Mouse (Mus musculus) myocyte (in vitro differentiated cells): ENCODE results near the gene Gm20431. TPM values are rescaled to one million over a fixed set of nuclear protein-coding genes. Genes with fewer than 3 reads are reported as not detected.

Experiments
- H3K27me3 ChIP-seq: one replicate; pipeline ENCODE4 v1.6.1; 2011; ENCODE audit not compliant: control insufficient read depth, insufficient read depth, insufficient read length
- H3K36me3 ChIP-seq: one replicate; pipeline ENCODE4 v1.6.1; 2011; ENCODE audit not compliant: control insufficient read depth, insufficient read depth
- H3K4me2 ChIP-seq: one replicate; pipeline ENCODE4 v1.6.1; 2011; ENCODE audit warnings: low read depth, control low read depth
- H3K4me3 ChIP-seq: one replicate; pipeline ENCODE4 v1.5.1; 2011; ENCODE audit warnings: mild to moderate bottlenecking, control low read depth, moderate library complexity
- H3K79me2 ChIP-seq: one replicate; pipeline ENCODE4 v1.6.1; 2011; ENCODE audit not compliant: control insufficient read depth, insufficient read depth
- H3ac ChIP-seq: one replicate; pipeline ENCODE4 v1.6.1; 2011; ENCODE audit not compliant: control insufficient read depth, insufficient read length
- CEBPB ChIP-seq: IDR thresholded peaks from 2 replicates; pipeline ENCODE4 v1.6.1; 2011; ENCODE audit warnings: mild to moderate bottlenecking, moderate library complexity; ENCODE audit not compliant: poor library complexity, insufficient read depth, severe bottlenecking
- E2F4 ChIP-seq: IDR thresholded peaks from one replicate; pipeline ENCODE4 v1.6.1; 2011; ENCODE audit warnings: mild to moderate bottlenecking, control low read depth, moderate library complexity; ENCODE audit not compliant: insufficient read depth
- MAX ChIP-seq: IDR thresholded peaks from one replicate; pipeline ENCODE4 v1.6.1; 2011; ENCODE audit warnings: low read depth, mild to moderate bottlenecking, control low read depth
- MYOD1 ChIP-seq, 3 experiments: IDR thresholded peaks; one replicate each; pipeline ENCODE4 v1.6.1; 2011; ENCODE audit warnings: control low read depth in 2 of 3, low read depth in 2 of 3, mild to moderate bottlenecking in 2 of 3, moderate library complexity in 1 of 3; ENCODE audit not compliant: insufficient read length in 2 of 3, control insufficient read depth in 1 of 3
- MYOG ChIP-seq, 3 experiments: IDR thresholded peaks; one replicate each; pipeline ENCODE4 v1.6.1; 2011; ENCODE audit warnings: control low read depth in 2 of 3, low read depth in 2 of 3, mild to moderate bottlenecking in 2 of 3; ENCODE audit not compliant: insufficient read length in 2 of 3, control insufficient read depth in 1 of 3, insufficient read depth in 1 of 3
- POLR2A ChIP-seq: IDR thresholded peaks from one replicate; pipeline ENCODE4 v1.6.1; 2011; ENCODE audit warnings: low read depth, mild to moderate bottlenecking, control low read depth, moderate library complexity; ENCODE audit not compliant: insufficient read length
- POLR2AphosphoS2 ChIP-seq: IDR thresholded peaks from one replicate; pipeline ENCODE4 v1.6.1; 2011; ENCODE audit warnings: low read depth, control low read depth; ENCODE audit not compliant: insufficient read length
- REST ChIP-seq: IDR thresholded peaks from one replicate; pipeline ENCODE4 v1.6.1; 2011; ENCODE audit warnings: mild to moderate bottlenecking, control low read depth, moderate library complexity; ENCODE audit not compliant: insufficient read depth, insufficient read length
- SRF ChIP-seq: IDR thresholded peaks from one replicate; pipeline ENCODE4 v1.6.1; 2011; ENCODE audit warnings: low read depth; ENCODE audit not compliant: control insufficient read depth, insufficient read length
- TCF12 ChIP-seq: IDR thresholded peaks from one replicate; pipeline ENCODE4 v1.6.1; 2011; ENCODE audit warnings: mild to moderate bottlenecking, control low read depth; ENCODE audit not compliant: poor library complexity, insufficient read depth, severe bottlenecking
- TCF3 ChIP-seq: IDR thresholded peaks from one replicate; pipeline ENCODE4 v1.6.1; 2011; ENCODE audit warnings: low read depth, control low read depth; ENCODE audit not compliant: insufficient read length
- USF1 ChIP-seq: IDR thresholded peaks from one replicate; pipeline ENCODE4 v1.6.1; 2011; ENCODE audit warnings: low read depth, mild to moderate bottlenecking, control low read depth, moderate library complexity
- polyA plus RNA-seq: library from polyadenylated mRNA; unstranded; fragments of >200 nt; fragmentation: generic; extraction: Trizol; gene quantifications from one replicate; pipeline ENCODE4 v1.2.1, GENCODE M21; 2012; ENCODE audit warnings: missing spikeins

Gene Gm20431
- polyA plus RNA-seq, 1 experiment: 9.2 TPM

DNA sequence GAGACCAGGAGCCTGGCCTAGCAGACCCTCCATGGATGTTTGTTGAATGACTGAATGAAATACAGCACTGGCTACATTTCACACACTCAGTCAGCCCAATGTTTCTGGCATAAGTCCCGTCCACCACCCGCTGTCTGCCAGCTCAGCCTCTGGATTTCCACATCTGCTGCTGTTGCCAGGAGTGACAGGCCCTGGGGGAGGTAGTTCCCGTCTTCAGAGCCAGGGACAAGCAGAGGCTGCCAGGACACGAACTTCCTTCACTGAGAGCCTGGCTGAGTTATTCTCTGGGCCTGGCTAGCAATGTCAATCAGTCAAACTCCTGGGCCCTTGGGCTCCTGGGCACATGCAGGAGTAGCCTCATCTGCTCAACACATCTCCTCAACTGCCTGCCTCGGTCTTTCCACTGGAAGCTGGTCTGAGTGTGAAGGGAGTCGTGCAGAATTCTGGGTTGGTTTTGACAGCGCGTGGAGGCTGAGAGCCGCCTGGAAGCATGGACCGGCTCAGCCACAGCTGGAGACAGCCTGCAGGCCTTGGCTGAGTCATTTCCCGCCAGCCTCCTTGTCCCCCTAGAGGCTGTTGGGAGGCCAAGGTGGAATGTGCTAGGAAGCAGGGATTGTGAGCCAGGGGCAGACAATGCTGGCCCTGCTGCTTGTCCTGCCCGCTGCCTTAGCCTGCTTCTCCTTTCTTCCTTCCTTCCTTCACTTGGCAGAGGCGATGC, 91.2 kb downstream of the Gm20431 start:
- no peaks in the 10 kb centered on the region for H3K79me2 ChIP-seq
- H3K27me3 ChIP-seq: no peaks in the 10 kb centered on the region
- TF ChIP-seq POLR2A (no peak), E2F4 (peak; percentile 44), USF1 (no peak), REST (no peak), TCF3 (no peak), POLR2AphosphoS2 (no peak), SRF (no peak), MAX (no peak), MYOG (IDR thresholded peaks at IDR 0.05; ENCODE audit: control insufficient read depth in 1 of 3, insufficient read depth in 1 of 3, insufficient read length in 2 of 3, low read depth in 2 of 3) (peak in 1 of 3 experiments; percentile 17), MYOD1 (IDR thresholded peaks at IDR 0.05; ENCODE audit: control insufficient read depth in 1 of 3, insufficient read length in 2 of 3, low read depth in 2 of 3) (peak in 2 of 3 experiments; percentile 46 to 67), TCF12 (no peak), CEBPB (peak; percentile 78; the same call in 1 of the 2 replicates)
- no peak overlapping the region for H3ac ChIP-seq
- H3K4me3 ChIP-seq: no peak overlapping the region
- peak overlapping the region; percentile 84 for H3K4me2 ChIP-seq
- no peaks in the 10 kb centered on the region for H3K36me3 ChIP-seq

DNA sequence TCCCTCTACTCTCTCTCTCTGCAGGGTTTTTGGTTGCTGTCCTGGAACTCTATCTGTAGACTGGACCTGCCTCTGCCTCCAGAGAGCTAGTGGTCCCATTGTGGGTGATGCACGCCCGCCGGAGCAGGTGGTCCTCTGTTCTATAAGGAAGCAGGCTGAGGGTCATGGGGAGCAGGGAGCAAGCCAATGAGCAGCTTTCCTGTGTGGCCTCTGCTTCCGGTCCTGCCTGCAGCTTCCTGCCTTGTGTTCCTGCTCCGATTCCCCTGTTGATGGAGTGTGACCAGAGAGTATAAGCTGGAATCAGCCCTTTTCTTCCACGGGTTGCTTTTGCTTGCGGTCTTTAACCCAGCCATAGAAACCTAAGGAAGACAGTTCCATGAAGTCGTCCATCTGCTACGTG, 93.2 kb downstream of the Gm20431 start:
- Histone ChIP-seq H3K36me3 (no peaks in the 10 kb centered on the region), H3K4me3 (no peak overlapping the region), H3K27me3 (no peaks in the 10 kb centered on the region), H3K4me2 (no peak overlapping the region), H3K79me2 (no peaks in the 10 kb centered on the region), H3ac (no peak overlapping the region)
- no peak for TF ChIP-seq TCF3
- TF ChIP-seq MAX: no peak
- TF ChIP-seq POLR2AphosphoS2: no peak
- TF ChIP-seq REST: no peak

DNA sequence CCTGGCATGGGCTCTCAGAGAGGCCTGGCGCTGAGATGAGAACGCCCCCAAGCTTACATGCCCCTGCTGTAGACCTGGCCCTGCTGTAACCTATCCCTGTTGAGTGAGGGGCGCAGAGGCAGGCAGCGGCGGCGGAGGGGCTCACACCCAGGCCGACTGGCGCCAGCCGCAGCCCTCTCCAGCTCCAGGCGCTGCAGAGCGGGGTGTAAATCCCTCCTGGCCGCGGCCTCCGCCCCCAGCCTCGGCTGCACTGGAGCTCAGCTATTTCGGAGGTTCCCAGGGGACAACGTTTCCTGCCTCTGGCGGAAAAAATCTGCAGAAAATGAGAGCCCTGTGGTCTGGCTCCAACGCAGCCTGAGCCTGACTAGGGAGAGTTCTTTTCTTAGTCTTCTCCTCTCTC, 95.6 kb downstream of the Gm20431 start:
- peak; percentile 53 for TF ChIP-seq POLR2A
- no peak for TF ChIP-seq TCF12
- no peak for TF ChIP-seq TCF3
- no peak for TF ChIP-seq MAX
- TF ChIP-seq MYOG (IDR thresholded peaks at IDR 0.05; ENCODE audit: control insufficient read depth in 1 of 3, insufficient read depth in 1 of 3, insufficient read length in 2 of 3, low read depth in 2 of 3): peak in 1 of 3 experiments; percentile 37
- TF ChIP-seq E2F4: no peak
- TF ChIP-seq MYOD1 (IDR thresholded peaks at IDR 0.05; ENCODE audit: control insufficient read depth in 1 of 3, insufficient read length in 2 of 3, low read depth in 2 of 3): peak in 1 of 3 experiments; percentile 28
- TF ChIP-seq USF1: no peak
- no peak for TF ChIP-seq REST
- TF ChIP-seq POLR2AphosphoS2: no peak
- no peak for TF ChIP-seq SRF
- TF ChIP-seq CEBPB: no peak
- H3K27me3 ChIP-seq: no peaks in the 10 kb centered on the region
- H3K4me3 ChIP-seq: no peak overlapping the region
- H3K4me2 ChIP-seq: peak overlapping the region; percentile 81
- H3K36me3 ChIP-seq: no peaks in the 10 kb centered on the region
- no peak overlapping the region for H3ac ChIP-seq
- no peaks in the 10 kb centered on the region for H3K79me2 ChIP-seq

DNA sequence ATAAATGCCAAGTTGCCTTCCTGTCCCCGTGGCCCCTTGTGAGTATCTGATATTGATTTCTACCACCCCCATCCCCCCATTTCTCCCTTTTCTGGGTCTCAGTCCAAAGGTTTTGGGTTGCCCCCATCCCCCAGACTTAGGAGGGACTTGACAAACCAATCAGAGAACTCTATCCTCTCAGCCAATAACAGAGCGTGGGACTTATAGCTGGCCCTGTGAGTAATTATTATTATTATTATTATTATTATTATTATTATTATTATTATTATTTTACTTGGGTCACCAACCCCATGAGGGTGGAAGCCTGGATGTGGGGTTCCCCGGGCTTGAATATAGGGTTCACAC, 96.0 kb downstream of the Gm20431 start:
- no peak for TF ChIP-seq TCF3
- TF ChIP-seq MAX: no peak
- no peak for TF ChIP-seq MYOD1 (IDR thresholded peaks at IDR 0.05; ENCODE audit: control insufficient read depth in 1 of 3, insufficient read length in 2 of 3, low read depth in 2 of 3)
- TF ChIP-seq E2F4: no peak
- TF ChIP-seq CEBPB: no peak
- Histone ChIP-seq H3K4me2 (peak overlapping the region; percentile 81), H3K79me2 (no peaks in the 10 kb centered on the region), H3K36me3 (no peaks in the 10 kb centered on the region), H3K27me3 (no peaks in the 10 kb centered on the region), H3K4me3 (no peak overlapping the region), H3ac (no peak overlapping the region)

DNA sequence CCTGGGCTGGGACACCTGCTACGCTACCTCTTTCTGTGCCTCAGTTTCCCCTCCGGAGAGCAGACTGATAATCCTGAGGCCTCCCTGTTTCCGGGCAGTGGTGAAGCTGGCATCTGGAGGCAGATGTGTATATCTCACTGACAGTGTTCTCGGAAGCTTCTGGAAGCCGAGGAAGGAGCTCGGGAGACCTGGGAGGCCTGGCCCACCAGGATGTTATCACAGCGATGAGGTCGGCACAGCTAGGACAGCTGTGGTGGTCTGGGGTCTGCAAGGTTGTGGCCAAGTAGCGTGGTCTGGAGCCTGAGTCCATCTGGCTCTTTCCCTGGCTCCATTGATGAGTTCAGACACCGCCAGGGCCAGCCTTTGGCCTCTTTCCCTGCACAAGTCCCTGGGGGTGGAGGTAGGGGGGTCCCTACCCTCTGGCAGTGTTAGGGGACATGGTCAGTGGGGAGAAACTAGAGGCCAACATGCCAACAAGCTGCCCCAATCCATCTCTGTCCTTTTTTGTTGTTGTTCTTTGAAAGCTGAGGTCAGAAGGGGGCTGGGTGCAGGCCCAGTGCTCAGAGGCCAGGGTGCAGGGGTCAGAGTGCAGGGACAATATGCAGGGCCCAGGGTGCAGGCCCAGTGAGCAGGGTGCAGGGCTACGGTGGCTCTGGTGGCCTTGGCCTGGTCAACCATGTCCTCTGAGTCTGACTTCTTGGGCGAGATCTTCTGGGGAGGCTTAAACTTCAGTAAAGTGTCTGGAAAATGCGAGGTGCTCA, 96.6 kb downstream of the Gm20431 start:
- Histone ChIP-seq H3K4me2 (no peak overlapping the region), H3K36me3 (no peaks in the 10 kb centered on the region), H3K27me3 (no peaks in the 10 kb centered on the region), H3ac (no peak overlapping the region), H3K79me2 (no peaks in the 10 kb centered on the region), H3K4me3 (no peak overlapping the region)
- TF ChIP-seq POLR2AphosphoS2 (no peak), CEBPB (no peak), MYOG (IDR thresholded peaks at IDR 0.05; ENCODE audit: control insufficient read depth in 1 of 3, insufficient read depth in 1 of 3, insufficient read length in 2 of 3, low read depth in 2 of 3) (no peak), REST (no peak), USF1 (no peak), MYOD1 (IDR thresholded peaks at IDR 0.05; ENCODE audit: control insufficient read depth in 1 of 3, insufficient read length in 2 of 3, low read depth in 2 of 3) (no peak), TCF3 (no peak), MAX (no peak), SRF (no peak), POLR2A (no peak), TCF12 (no peak), E2F4 (no peak)
